Mouse (Mus musculus) olfactory bulb, adult 2 months (tissue): ENCODE data around the gene Snai3.

Source experiments
- CTCF ChIP-seq: fragments of 200-500 bp; IDR thresholded peaks from 2 replicates; pipeline ENCODE4 v1.5.1; 2012; ENCODE audit warnings: low read depth, mild to moderate bottlenecking, low read length, moderate library complexity; ENCODE audit not compliant: insufficient read depth
- POLR2A ChIP-seq: fragments of 200-500 bp; IDR thresholded peaks from 2 replicates; pipeline ENCODE4 v1.6.1; 2012; ENCODE audit warnings: mild to moderate bottlenecking, low read depth, low read length, moderate library complexity; ENCODE audit not compliant: insufficient read depth

DNA sequence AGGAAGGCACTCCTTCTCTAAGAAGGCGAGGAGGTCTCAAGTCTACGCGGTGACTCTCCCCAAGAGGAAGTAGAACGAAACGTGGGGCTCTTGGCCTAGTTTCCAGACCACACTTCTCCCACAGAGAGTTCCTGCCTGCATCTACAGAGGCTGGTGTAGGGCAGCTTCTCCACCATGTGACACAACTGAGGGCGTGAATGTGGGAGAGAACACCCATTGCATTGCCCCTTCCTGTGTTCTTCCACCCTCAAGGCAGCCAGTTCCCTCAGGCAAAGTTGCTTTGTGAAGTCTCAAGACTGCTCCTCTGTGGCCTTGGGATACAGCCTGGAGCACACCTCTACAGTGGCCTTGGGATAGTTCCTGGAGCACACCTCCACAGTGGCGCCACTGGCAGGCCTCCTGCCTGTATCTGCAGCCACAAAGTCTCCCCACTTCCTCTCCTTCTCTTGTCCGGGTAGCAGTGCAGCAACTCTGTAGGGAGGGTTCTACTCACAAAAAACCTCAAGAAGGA lies 13.4 kb upstream of the Snai3 start:
- no peak for TF ChIP-seq CTCF
- TF ChIP-seq POLR2A: no peak
